Mouse (Mus musculus) G1E (cell line): ENCODE results near the gene Tmem106b. TPM values are rescaled to one million over a fixed set of nuclear protein-coding genes. Genes with fewer than 3 reads are reported as not detected.

Source experiments
- ATAC-seq: 2 replicates; pipeline ENCODE4 v1.8.0; 2016; ENCODE audit warnings: mild to moderate bottlenecking; ENCODE audit not compliant: insufficient number of reproducible peaks, poor library complexity, low FRiP score, severe bottlenecking; ENCODE audit errors: extremely low read depth
- DNase-seq: peaks from one replicate; pipeline ENCODE4 v3.0.0; 2012; ENCODE audit warnings: low spot score
- H3K27me3 ChIP-seq: 2 replicates; pipeline ENCODE4 v1.6.1; 2012; ENCODE audit warnings: mild to moderate bottlenecking, low read length, inconsistent platforms; ENCODE audit not compliant: insufficient read depth
- H3K36me3 ChIP-seq: replicated peaks from 2 replicates; pipeline ENCODE3; 2012; ENCODE audit warnings: mild to moderate bottlenecking, inconsistent platforms
- H3K4me1 ChIP-seq: 2 replicates; pipeline ENCODE4 v1.6.1; 2012; ENCODE audit warnings: low read depth, low read length, inconsistent platforms, mixed read lengths; ENCODE audit not compliant: insufficient read depth
- H3K4me3 ChIP-seq: 2 replicates; pipeline ENCODE4 v1.5.1; 2012; ENCODE audit warnings: low read depth, mild to moderate bottlenecking, inconsistent platforms, low read length, moderate library complexity, mixed read lengths
- H3K9me3 ChIP-seq: replicated peaks from 2 replicates; pipeline ENCODE4 v1.6.1; 2012; ENCODE audit warnings: inconsistent platforms
- CTCF ChIP-seq: IDR thresholded peaks from 2 replicates; pipeline ENCODE4 v1.5.1; 2012; ENCODE audit warnings: low read depth, low read length, inconsistent platforms, mixed read lengths
- GATA1 ChIP-seq: IDR thresholded peaks from 2 replicates; pipeline ENCODE4 v1.6.1; 2012; ENCODE audit warnings: borderline replicate concordance, low read length, inconsistent platforms, mixed read lengths
- GATA2 ChIP-seq: IDR thresholded peaks from 2 replicates; pipeline ENCODE4 v1.6.1; 2012; ENCODE audit warnings: low read depth, low read length, inconsistent platforms, borderline replicate concordance
- POLR2AphosphoS5 ChIP-seq: IDR thresholded peaks from 2 replicates; pipeline ENCODE4 v1.6.1; 2012; ENCODE audit warnings: low read depth, low read length, inconsistent platforms; ENCODE audit not compliant: insufficient replicate concordance
- TAL1 ChIP-seq: conservative IDR thresholded peaks from 2 replicates; pipeline ENCODE4 v1.6.1; 2012; ENCODE audit warnings: low read depth, low read length, inconsistent platforms, mixed read lengths
- polyA plus RNA-seq: library from polyadenylated mRNA; stranded (reverse); fragments of >175 nt; gene quantifications from 2 replicates; pipeline ENCODE4 v1.2.3, GENCODE M21; 2012
- total RNA-seq, 2 experiments: library from RNA; stranded (forward) in 1 of 2; stranded (reverse) in 1 of 2; fragments of 200-1000 nt in 1 of 2; fragments of >200 nt in 1 of 2; fragmentation: Nextera tagmentation in 1 of 2; gene quantifications; 2 replicates each; pipeline ENCODE4 v1.2.3; 2014 to 2017

The Tmem106b gene
- total and polyA plus RNA-seq, 3 experiments, result 9.5 to 113 (median 51.5) TPM

DNA sequence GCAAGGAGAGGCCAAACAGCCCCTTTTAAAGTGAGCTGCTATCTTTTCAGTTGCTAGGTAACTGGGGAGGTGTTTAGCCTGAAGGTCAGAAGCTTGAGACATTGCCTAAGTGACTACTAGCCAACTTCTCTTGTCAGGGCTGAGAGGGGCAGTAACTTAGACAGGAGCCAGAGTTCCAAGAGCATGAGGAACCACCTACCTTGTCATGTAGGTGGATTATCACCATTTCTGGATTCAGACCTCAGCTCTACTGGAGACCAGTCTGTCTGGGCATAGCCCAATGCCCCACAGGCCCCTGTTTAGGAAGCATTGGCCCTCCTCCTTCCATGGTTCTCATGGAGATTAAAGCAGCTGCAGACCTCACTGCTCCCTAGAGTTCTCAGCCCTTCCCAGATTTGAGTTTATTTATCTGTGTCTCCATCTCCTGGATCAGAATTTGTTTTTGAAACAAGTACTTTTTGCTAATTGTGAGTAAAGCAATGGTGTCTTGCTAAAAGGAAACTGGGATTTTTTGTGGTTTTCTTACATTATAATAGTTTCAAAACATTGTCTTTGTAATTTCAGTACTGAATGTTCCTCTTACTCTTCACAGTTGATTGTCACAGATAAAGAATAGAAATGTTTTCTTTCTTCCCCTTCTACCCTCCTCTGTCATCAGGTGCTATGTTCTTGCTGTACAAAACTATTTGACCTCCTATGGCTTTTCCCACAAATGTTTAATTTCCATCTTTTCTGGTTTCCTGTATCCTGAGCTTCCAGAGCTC lies 8.1 kb upstream of the Tmem106b start:
- H3K9me3 ChIP-seq, result no peaks in the 10 kb centered on the region
- peaks cover 5% of the 10 kb centered on the region; the same call in 1 of the 2 replicates for H3K27me3 ChIP-seq
- no peak for DNase-seq
- no peak for ATAC-seq
- H3K4me1 ChIP-seq, result no peaks in the 10 kb centered on the region
- TF ChIP-seq TAL1, result no peak
- no peak for TF ChIP-seq GATA2
- no peak for TF ChIP-seq POLR2AphosphoS5
- no peak for TF ChIP-seq CTCF
- no peak for TF ChIP-seq GATA1
- no peak overlapping the region for H3K4me3 ChIP-seq
- H3K36me3 ChIP-seq, result no peaks in the 10 kb centered on the region

DNA sequence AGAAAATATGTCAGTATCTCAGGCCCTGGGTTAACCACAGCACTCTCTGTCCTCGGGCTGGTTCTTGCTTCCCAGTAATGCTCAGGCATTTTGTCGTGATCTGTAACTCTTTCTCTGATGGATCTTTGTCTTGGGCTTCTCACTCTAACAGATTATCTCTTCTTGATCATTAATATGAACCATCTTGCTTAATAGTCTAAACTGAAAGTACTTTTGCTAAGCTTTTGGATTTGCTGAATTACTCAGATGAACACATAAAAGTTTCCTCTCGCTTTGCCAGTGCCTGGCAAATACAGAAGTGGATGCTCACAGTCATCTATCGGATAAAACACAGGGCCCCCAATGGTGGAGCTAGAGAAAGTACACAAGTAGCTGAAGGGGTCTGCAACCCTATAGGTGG lies 7.5 kb upstream of the Tmem106b start:
- no peak for ATAC-seq
- no peaks in the 10 kb centered on the region for H3K36me3 ChIP-seq
- no peaks in the 10 kb centered on the region for H3K9me3 ChIP-seq
- no peak for DNase-seq
- H3K4me1 ChIP-seq, result no peaks in the 10 kb centered on the region
- peaks cover 5% of the 10 kb centered on the region; the same call in 1 of the 2 replicates for H3K27me3 ChIP-seq
- H3K4me3 ChIP-seq, result no peak overlapping the region
- TF ChIP-seq CTCF (no peak), POLR2AphosphoS5 (no peak), GATA2 (no peak), TAL1 (no peak), GATA1 (no peak)

- H3K36me3 ChIP-seq, result no peaks in the 10 kb centered on the region
- H3K4me3 ChIP-seq, result no peak overlapping the region
- ATAC-seq (no peak), DNase-seq (no peak)
- peaks cover 5% of the 10 kb centered on the region; the same call in 1 of the 2 replicates for H3K27me3 ChIP-seq
- H3K9me3 ChIP-seq, result no peaks in the 10 kb centered on the region
- no peak for TF ChIP-seq GATA2
- no peak for TF ChIP-seq TAL1
- no peak for TF ChIP-seq POLR2AphosphoS5
- no peak for TF ChIP-seq GATA1
- no peak for TF ChIP-seq CTCF
- H3K4me1 ChIP-seq, result no peaks in the 10 kb centered on the region
Observed at GRCm38 (mm10) chr6:13062691-13063255, 6.8 kb upstream of the Tmem106b start.

DNA sequence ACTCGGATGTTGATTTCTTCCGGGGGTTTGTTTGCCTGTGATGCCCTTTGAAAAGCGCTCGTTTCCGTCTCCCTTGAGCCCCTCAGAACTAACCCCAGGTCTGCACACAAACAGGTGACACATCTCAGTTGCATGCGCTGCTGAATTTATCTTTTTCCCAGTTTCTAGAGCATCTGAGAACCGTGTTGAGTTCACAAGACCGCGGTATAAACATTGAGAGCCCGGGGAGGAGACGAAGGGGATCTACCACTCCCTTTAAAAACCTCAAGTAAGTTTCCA lies 527 bp downstream of the Tmem106b start:
- Histone ChIP-seq H3K36me3 (peaks cover 28% of the 10 kb centered on the region), H3K4me3 (peak overlapping the region; percentile 91), H3K27me3 (no peaks in the 10 kb centered on the region), H3K4me1 (peaks cover 15% of the 10 kb centered on the region), H3K9me3 (no peaks in the 10 kb centered on the region)
- TF ChIP-seq GATA2, result no peak
- TF ChIP-seq GATA1, result no peak
- TF ChIP-seq TAL1, result no peak
- TF ChIP-seq CTCF, result no peak
- no peak for TF ChIP-seq POLR2AphosphoS5
- DNase-seq (no peak), ATAC-seq (no peak)

DNA sequence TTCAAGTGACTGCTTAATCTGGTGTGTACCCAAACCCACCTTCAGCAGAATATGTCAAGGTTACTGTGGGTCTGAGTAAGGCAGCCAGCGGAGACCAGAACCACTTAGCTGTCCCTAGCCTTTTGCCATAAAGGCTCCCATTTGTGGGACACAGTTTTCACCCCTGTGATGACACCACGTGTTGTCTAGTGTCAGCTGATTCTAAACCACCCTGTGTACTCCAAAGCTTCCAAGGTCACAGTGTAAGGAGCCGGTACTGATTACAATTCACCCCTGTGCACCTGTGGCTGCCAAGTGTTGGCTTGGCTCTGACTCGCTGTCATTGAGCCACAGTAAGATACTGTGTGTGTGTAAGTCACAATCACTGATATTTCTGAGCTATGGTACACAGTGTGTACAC lies 926 bp downstream of the Tmem106b start:
- Histone ChIP-seq H3K4me3 (peak overlapping the region; percentile 91), H3K4me1 (peaks cover 15% of the 10 kb centered on the region), H3K9me3 (no peaks in the 10 kb centered on the region), H3K27me3 (no peaks in the 10 kb centered on the region), H3K36me3 (peaks cover 30% of the 10 kb centered on the region)
- ATAC-seq (peak; percentile 28), DNase-seq (no peak)
- no peak for TF ChIP-seq TAL1
- no peak for TF ChIP-seq GATA2
- no peak for TF ChIP-seq POLR2AphosphoS5
- no peak for TF ChIP-seq GATA1
- no peak for TF ChIP-seq CTCF

GRCm38 (mm10) chr6:13073036-13073435 lies 3.5 kb downstream of the Tmem106b start:
- peaks cover 14% of the 10 kb centered on the region for H3K4me1 ChIP-seq
- H3K4me3 ChIP-seq, result no peak overlapping the region
- DNase-seq, result no peak
- H3K9me3 ChIP-seq, result no peaks in the 10 kb centered on the region
- TF ChIP-seq CTCF, result no peak
- no peak for TF ChIP-seq GATA2
- no peak for TF ChIP-seq TAL1
- TF ChIP-seq GATA1, result no peak
- TF ChIP-seq POLR2AphosphoS5, result no peak
- no peaks in the 10 kb centered on the region for H3K27me3 ChIP-seq
- no peak for ATAC-seq
- H3K36me3 ChIP-seq, result peaks cover 47% of the 10 kb centered on the region

GRCm38 (mm10) chr6:13073876-13074275 lies 4.3 kb downstream of the Tmem106b start:
- H3K4me1 ChIP-seq, result peaks cover 12% of the 10 kb centered on the region
- H3K9me3 ChIP-seq, result no peaks in the 10 kb centered on the region
- no peak for ATAC-seq
- no peaks in the 10 kb centered on the region for H3K27me3 ChIP-seq
- no peak for DNase-seq
- peaks cover 55% of the 10 kb centered on the region for H3K36me3 ChIP-seq
- TF ChIP-seq CTCF (no peak), POLR2AphosphoS5 (no peak), TAL1 (no peak), GATA1 (no peak), GATA2 (no peak)
- no peak overlapping the region for H3K4me3 ChIP-seq
